Mouse (Mus musculus): Measurements from ENCODE around the gene Hdgfl3. TPM values are rescaled to one million over a fixed set of nuclear protein-coding genes. Genes with fewer than 3 reads are reported as not detected.

The Hdgfl3 gene
- polyA plus RNA-seq, 1 experiment from 2014 or later: 34.4 TPM

GRCm38 (mm10) chr7:81847777-81848176 lies 86.5 kb downstream of the Hdgfl3 start:
- H3K27me3 ChIP-seq (ENCODE audit: control insufficient read depth, insufficient read depth, low read length): no peaks in the 10 kb centered on the region
- 17% methylated on average over 4 of the region's 4 CpGs for WGBS
- no peak for ATAC-seq (ENCODE audit: insufficient number of reproducible peaks, low FRiP score, low TSS enrichment, low read depth)
- no peak overlapping the region for H3K4me3 ChIP-seq (ENCODE audit: low read depth, low read length)
- H3K4me1 ChIP-seq (ENCODE audit: control insufficient read depth, insufficient read depth, low read length): peaks cover 6% of the 10 kb centered on the region
- H3K9me3 ChIP-seq (ENCODE audit: control insufficient read depth, low read length): no peaks in the 10 kb centered on the region
- H3K27ac ChIP-seq (replicated peaks; ENCODE audit: low read depth, low read length): no peak overlapping the region
- no peak overlapping the region for H3K9ac ChIP-seq (ENCODE audit: low read length)
- DNase-seq (ENCODE audit: low spot score): peak; percentile 47
- H3K4me2 ChIP-seq (ENCODE audit: low read depth, severe bottlenecking): no peak overlapping the region
- no peaks in the 10 kb centered on the region for H3K36me3 ChIP-seq (ENCODE audit: control insufficient read depth, insufficient read depth, low read length)

DNA sequence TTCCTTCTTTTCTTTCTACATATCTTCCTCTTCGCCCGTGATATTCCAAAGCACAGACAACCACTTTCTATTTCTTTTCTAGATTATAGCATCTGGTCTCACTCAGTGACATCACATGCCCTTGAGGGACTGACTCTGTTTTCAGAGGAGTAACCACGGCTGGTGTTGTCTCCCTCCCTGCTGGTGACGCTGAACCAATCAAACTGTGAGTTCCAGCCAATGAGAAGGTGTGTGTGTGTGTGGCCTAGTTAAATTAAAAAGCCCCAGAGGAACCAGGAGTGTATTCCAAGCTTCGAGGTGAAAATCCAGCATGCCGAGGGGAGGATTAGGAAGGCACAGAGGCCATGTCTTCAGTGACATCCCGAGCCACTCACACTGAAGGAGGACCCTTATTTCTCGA lies 87.3 kb downstream of the Hdgfl3 start:
- H3K36me3 ChIP-seq (ENCODE audit: control insufficient read depth, insufficient read depth, low read length): no peaks in the 10 kb centered on the region
- ATAC-seq (ENCODE audit: insufficient number of reproducible peaks, low FRiP score, low TSS enrichment, low read depth) (no peak), DNase-seq (ENCODE audit: low spot score) (no peak)
- no peaks in the 10 kb centered on the region for H3K9me3 ChIP-seq (ENCODE audit: control insufficient read depth, low read length)
- H3K27ac ChIP-seq (replicated peaks; ENCODE audit: low read depth, low read length): no peak overlapping the region
- WGBS: 41% methylated on average over 8 of the region's 8 CpGs
- H3K27me3 ChIP-seq (ENCODE audit: control insufficient read depth, insufficient read depth, low read length): no peaks in the 10 kb centered on the region
- no peak overlapping the region for H3K4me2 ChIP-seq (ENCODE audit: low read depth, severe bottlenecking)
- no peak overlapping the region for H3K9ac ChIP-seq (ENCODE audit: low read length)
- H3K4me3 ChIP-seq (ENCODE audit: low read depth, low read length): no peak overlapping the region
- peaks cover 6% of the 10 kb centered on the region for H3K4me1 ChIP-seq (ENCODE audit: control insufficient read depth, insufficient read depth, low read length)

GRCm38 (mm10) chr7:81846008-81846407 lies 88.3 kb downstream of the Hdgfl3 start:
- Histone ChIP-seq H3K36me3 (ENCODE audit: control insufficient read depth, insufficient read depth, low read length) (no peaks in the 10 kb centered on the region), H3K27ac (replicated peaks; ENCODE audit: low read depth, low read length) (no peak overlapping the region), H3K9ac (ENCODE audit: low read length) (no peak overlapping the region), H3K4me3 (ENCODE audit: low read depth, low read length) (no peak overlapping the region), H3K9me3 (ENCODE audit: control insufficient read depth, low read length) (no peaks in the 10 kb centered on the region), H3K27me3 (ENCODE audit: control insufficient read depth, insufficient read depth, low read length) (no peaks in the 10 kb centered on the region), H3K4me2 (ENCODE audit: low read depth, severe bottlenecking) (no peak overlapping the region), H3K4me1 (ENCODE audit: control insufficient read depth, insufficient read depth, low read length) (peaks cover 6% of the 10 kb centered on the region)
- WGBS: 78% methylated on average over 8 of the region's 8 CpGs
- ATAC-seq (ENCODE audit: insufficient number of reproducible peaks, low FRiP score, low TSS enrichment, low read depth): no peak
- no peak for DNase-seq (ENCODE audit: low spot score)

DNA sequence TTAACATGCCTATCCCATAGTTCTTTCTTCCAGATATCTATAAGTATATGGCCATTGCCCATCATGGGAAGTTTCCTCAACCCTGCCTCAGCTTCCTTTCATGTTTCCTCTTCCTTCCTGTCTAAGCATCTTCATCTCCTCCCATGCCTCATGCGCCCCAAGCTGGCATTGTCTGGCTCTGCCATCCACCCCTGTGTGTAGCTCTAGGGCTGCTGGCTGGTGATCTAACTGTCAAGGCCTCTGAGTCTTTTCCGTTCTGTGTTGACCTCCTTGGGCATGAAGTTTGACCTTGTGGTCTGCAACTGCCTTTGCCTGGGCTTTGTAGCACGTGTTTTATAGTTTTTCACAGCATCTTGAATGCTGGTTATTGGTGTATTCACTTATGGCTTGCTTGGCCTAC lies 89.0 kb downstream of the Hdgfl3 start:
- Histone ChIP-seq H3K36me3 (ENCODE audit: control insufficient read depth, insufficient read depth, low read length) (no peaks in the 10 kb centered on the region), H3K9me3 (ENCODE audit: control insufficient read depth, low read length) (no peaks in the 10 kb centered on the region), H3K4me3 (ENCODE audit: low read depth, low read length) (no peak overlapping the region), H3K4me1 (ENCODE audit: control insufficient read depth, insufficient read depth, low read length) (peaks cover 6% of the 10 kb centered on the region), H3K9ac (ENCODE audit: low read length) (no peak overlapping the region), H3K27me3 (ENCODE audit: control insufficient read depth, insufficient read depth, low read length) (no peaks in the 10 kb centered on the region), H3K4me2 (ENCODE audit: low read depth, severe bottlenecking) (no peak overlapping the region), H3K27ac (replicated peaks; ENCODE audit: low read depth, low read length) (no peak overlapping the region)
- no peak for DNase-seq (ENCODE audit: low spot score)
- WGBS: 67% methylated on average over 3 of the region's 3 CpGs
- ATAC-seq (ENCODE audit: insufficient number of reproducible peaks, low FRiP score, low TSS enrichment, low read depth): no peak

GRCm38 (mm10) chr7:81844801-81845200 lies 89.5 kb downstream of the Hdgfl3 start:
- peaks cover 6% of the 10 kb centered on the region for H3K4me1 ChIP-seq (ENCODE audit: control insufficient read depth, insufficient read depth, low read length)
- no peaks in the 10 kb centered on the region for H3K9me3 ChIP-seq (ENCODE audit: control insufficient read depth, low read length)
- H3K36me3 ChIP-seq (ENCODE audit: control insufficient read depth, insufficient read depth, low read length): no peaks in the 10 kb centered on the region
- H3K27me3 ChIP-seq (ENCODE audit: control insufficient read depth, insufficient read depth, low read length): no peaks in the 10 kb centered on the region
- H3K9ac ChIP-seq (ENCODE audit: low read length): no peak overlapping the region
- H3K4me3 ChIP-seq (ENCODE audit: low read depth, low read length): no peak overlapping the region
- no peak for ATAC-seq (ENCODE audit: insufficient number of reproducible peaks, low FRiP score, low TSS enrichment, low read depth)
- no peak for DNase-seq (ENCODE audit: low spot score)
- no peak overlapping the region for H3K27ac ChIP-seq (replicated peaks; ENCODE audit: low read depth, low read length)
- WGBS: 70% methylated on average over 11 of the region's 11 CpGs
- no peak overlapping the region for H3K4me2 ChIP-seq (ENCODE audit: low read depth, severe bottlenecking)

DNA sequence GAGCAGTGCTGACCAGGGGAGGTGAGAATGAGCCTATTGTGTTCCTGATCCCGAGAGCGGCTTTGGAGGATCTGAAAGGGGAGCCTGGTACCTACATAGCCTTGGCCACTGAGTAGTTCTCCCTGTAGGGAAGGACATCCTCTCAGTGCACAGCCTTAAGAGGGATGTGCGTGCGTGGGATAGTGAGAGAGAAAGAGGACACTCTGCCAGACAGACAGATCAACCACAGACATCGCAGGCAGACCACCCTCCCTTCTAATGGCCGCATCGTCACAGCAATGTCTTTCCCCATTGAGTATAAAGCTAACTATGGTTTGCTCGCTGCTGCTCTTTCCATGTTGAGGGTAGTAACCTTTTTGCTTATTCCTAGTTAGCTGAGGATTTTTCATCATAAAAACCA lies 90.4 kb downstream of the Hdgfl3 start:
- ATAC-seq (ENCODE audit: insufficient number of reproducible peaks, low FRiP score, low TSS enrichment, low read depth) (no peak), DNase-seq (ENCODE audit: low spot score) (no peak)
- no peaks in the 10 kb centered on the region for H3K36me3 ChIP-seq (ENCODE audit: control insufficient read depth, insufficient read depth, low read length)
- H3K27me3 ChIP-seq (ENCODE audit: control insufficient read depth, insufficient read depth, low read length): no peaks in the 10 kb centered on the region
- no peak overlapping the region for H3K9ac ChIP-seq (ENCODE audit: low read length)
- H3K27ac ChIP-seq (replicated peaks; ENCODE audit: low read depth, low read length): no peak overlapping the region
- no peak overlapping the region for H3K4me2 ChIP-seq (ENCODE audit: low read depth, severe bottlenecking)
- peaks cover 6% of the 10 kb centered on the region for H3K4me1 ChIP-seq (ENCODE audit: control insufficient read depth, insufficient read depth, low read length)
- no peak overlapping the region for H3K4me3 ChIP-seq (ENCODE audit: low read depth, low read length)
- 84% methylated on average over 8 of the region's 8 CpGs for WGBS
- H3K9me3 ChIP-seq (ENCODE audit: control insufficient read depth, low read length): no peaks in the 10 kb centered on the region

DNA sequence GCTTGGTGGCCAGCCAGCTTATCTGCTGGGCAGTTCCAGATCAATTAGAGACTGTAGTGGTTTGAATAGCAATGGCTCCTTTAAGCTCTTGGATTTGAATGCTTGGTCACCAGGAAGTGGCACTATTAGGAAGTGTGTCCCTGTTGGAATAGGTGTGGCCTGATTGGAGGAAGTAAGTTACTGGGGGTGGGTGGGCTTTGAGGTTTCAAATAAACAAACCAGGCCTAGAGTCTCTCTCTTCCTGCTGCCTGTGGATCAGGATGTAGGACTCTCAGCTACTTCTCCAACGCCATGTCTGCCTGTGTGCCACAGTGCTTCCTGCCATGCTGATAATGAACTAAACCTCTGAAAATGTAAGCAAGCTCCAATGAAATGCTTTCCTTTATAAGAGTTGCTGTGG lies 91.3 kb downstream of the Hdgfl3 start:
- 77% methylated on average over 1 of the region's 1 CpGs for WGBS
- no peak overlapping the region for H3K27ac ChIP-seq (replicated peaks; ENCODE audit: low read depth, low read length)
- H3K36me3 ChIP-seq (ENCODE audit: control insufficient read depth, insufficient read depth, low read length): no peaks in the 10 kb centered on the region
- no peaks in the 10 kb centered on the region for H3K9me3 ChIP-seq (ENCODE audit: control insufficient read depth, low read length)
- H3K4me1 ChIP-seq (ENCODE audit: control insufficient read depth, insufficient read depth, low read length): peaks cover 6% of the 10 kb centered on the region
- no peak overlapping the region for H3K4me3 ChIP-seq (ENCODE audit: low read depth, low read length)
- H3K4me2 ChIP-seq (ENCODE audit: low read depth, severe bottlenecking): no peak overlapping the region
- DNase-seq (ENCODE audit: low spot score): no peak
- H3K9ac ChIP-seq (ENCODE audit: low read length): no peak overlapping the region
- H3K27me3 ChIP-seq (ENCODE audit: control insufficient read depth, insufficient read depth, low read length): no peaks in the 10 kb centered on the region
- no peak for ATAC-seq (ENCODE audit: insufficient number of reproducible peaks, low FRiP score, low TSS enrichment, low read depth)

GRCm38 (mm10) chr7:81842141-81842540 lies 92.1 kb downstream of the Hdgfl3 start:
- Histone ChIP-seq H3K4me3 (ENCODE audit: low read depth, low read length) (no peak overlapping the region), H3K4me1 (ENCODE audit: control insufficient read depth, insufficient read depth, low read length) (peaks cover 2% of the 10 kb centered on the region; the same call in 1 of the 2 replicates), H3K9me3 (ENCODE audit: control insufficient read depth, low read length) (no peaks in the 10 kb centered on the region), H3K9ac (ENCODE audit: low read length) (no peak overlapping the region), H3K27me3 (ENCODE audit: control insufficient read depth, insufficient read depth, low read length) (no peaks in the 10 kb centered on the region), H3K4me2 (ENCODE audit: low read depth, severe bottlenecking) (no peak overlapping the region), H3K36me3 (ENCODE audit: control insufficient read depth, insufficient read depth, low read length) (no peaks in the 10 kb centered on the region), H3K27ac (replicated peaks; ENCODE audit: low read depth, low read length) (no peak overlapping the region)
- WGBS: 92% methylated on average over 7 of the region's 7 CpGs
- ATAC-seq (ENCODE audit: insufficient number of reproducible peaks, low FRiP score, low TSS enrichment, low read depth) (no peak), DNase-seq (ENCODE audit: low spot score) (no peak)

DNA sequence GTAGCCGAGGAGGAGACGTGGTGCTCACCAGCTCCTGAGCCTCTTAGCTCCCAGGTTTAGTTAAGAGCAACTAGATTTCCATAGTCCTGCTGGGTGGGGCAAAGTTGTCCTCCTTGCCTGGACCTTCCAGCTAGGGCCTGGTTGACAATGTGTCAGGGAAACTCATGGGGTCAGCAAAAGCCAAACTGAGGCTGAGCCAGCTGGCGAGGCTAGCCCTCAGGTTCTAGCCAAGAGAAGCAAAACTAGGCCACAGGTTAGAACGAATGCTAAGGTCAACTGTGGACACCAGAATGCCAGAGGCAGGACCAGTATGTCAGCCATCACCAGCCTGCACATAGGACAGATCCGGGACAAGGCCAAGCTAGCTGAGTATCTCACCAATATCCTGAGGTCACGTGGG lies 92.8 kb downstream of the Hdgfl3 start:
- DNase-seq (ENCODE audit: low spot score) (no peak), ATAC-seq (ENCODE audit: insufficient number of reproducible peaks, low FRiP score, low TSS enrichment, low read depth) (no peak)
- H3K4me1 ChIP-seq (ENCODE audit: control insufficient read depth, insufficient read depth, low read length): no peaks in the 10 kb centered on the region; the same call in 1 of the 2 replicates
- H3K4me3 ChIP-seq (ENCODE audit: low read depth, low read length): no peak overlapping the region
- 84% methylated on average over 6 of the region's 6 CpGs for WGBS
- H3K9ac ChIP-seq (ENCODE audit: low read length): no peak overlapping the region
- H3K36me3 ChIP-seq (ENCODE audit: control insufficient read depth, insufficient read depth, low read length): no peaks in the 10 kb centered on the region
- H3K27ac ChIP-seq (replicated peaks; ENCODE audit: low read depth, low read length): no peak overlapping the region
- no peaks in the 10 kb centered on the region for H3K9me3 ChIP-seq (ENCODE audit: control insufficient read depth, low read length)
- H3K27me3 ChIP-seq (ENCODE audit: control insufficient read depth, insufficient read depth, low read length): no peaks in the 10 kb centered on the region
- no peak overlapping the region for H3K4me2 ChIP-seq (ENCODE audit: low read depth, severe bottlenecking)

Data from limb, embryonic 11.5 days (tissue).